Mouse (Mus musculus) ES-E14 (cell line): ENCODE measurements at regions not wholly inside any gene's neighbourhood (a gene's known extent, or its start where the extent isn't known, plus 50 kb on each side); places are given as distances from the start of the nearest gene placed in this dataset.
A peak's percentile ranks its signal among the peaks of the same experiment; 100 is the strongest.

Experiments used
- DNase-seq: peaks from one replicate; pipeline ENCODE4 v3.0.0-alpha.2; 2013; ENCODE audit warnings: low read depth, low spot score
- H3K27ac ChIP-seq: 2 replicates; pipeline ENCODE4 v1.5.1; 2012; ENCODE audit warnings: low read depth, mild to moderate bottlenecking, low read length, moderate library complexity, mixed read lengths; ENCODE audit not compliant: poor library complexity, insufficient read depth, severe bottlenecking
- H3K36me3 ChIP-seq: 2 replicates; pipeline ENCODE4 v1.6.1; 2012; ENCODE audit warnings: mild to moderate bottlenecking, low read length, moderate library complexity, mixed read lengths; ENCODE audit not compliant: control insufficient read depth, poor library complexity, insufficient read depth, severe bottlenecking
- H3K4me1 ChIP-seq, 2 experiments: fragments of 150-350 bp in 1 of 2; sonication (generic) in 1 of 2; 2 replicates each; pipeline ENCODE4 v1.6.1; 2012; ENCODE audit warnings: low read length in 2 of 2, mild to moderate bottlenecking in 1 of 2, mixed read lengths in 1 of 2; ENCODE audit not compliant: control insufficient read depth in 2 of 2, insufficient read depth in 2 of 2, poor library complexity in 1 of 2
- H3K4me3 ChIP-seq, 2 experiments: fragments of 150-350 bp in 1 of 2; sonication (generic) in 1 of 2; 2 replicates each; pipeline ENCODE4 v1.5.1; 2012; ENCODE audit warnings: low read length in 2 of 2, low read depth in 1 of 2, mild to moderate bottlenecking in 1 of 2, mixed read lengths in 1 of 2; ENCODE audit not compliant: insufficient read depth in 1 of 2, poor library complexity in 1 of 2, severe bottlenecking in 1 of 2
- H3K9ac ChIP-seq: 2 replicates; pipeline ENCODE4 v1.6.1; 2012; ENCODE audit warnings: low read depth, mild to moderate bottlenecking, low read length, mixed read lengths; ENCODE audit not compliant: poor library complexity, insufficient read depth, severe bottlenecking
- H3K9me3 ChIP-seq: fragments of 150-350 bp; sonication (generic); 2 replicates; pipeline ENCODE4 v1.6.1; 2012; ENCODE audit warnings: low read depth, mild to moderate bottlenecking, low read length; ENCODE audit not compliant: control insufficient read depth, insufficient read depth
- CHD2 ChIP-seq: IDR thresholded peaks from 2 replicates; pipeline ENCODE4 v1.6.1; 2014; ENCODE audit warnings: mild to moderate bottlenecking, low read depth, low read length, inconsistent platforms
- HCFC1 ChIP-seq: IDR thresholded peaks from 2 replicates; pipeline ENCODE4 v1.6.1; 2012; ENCODE audit warnings: low read length, inconsistent platforms, borderline replicate concordance; ENCODE audit not compliant: insufficient read depth
- MAFK ChIP-seq: IDR thresholded peaks from 2 replicates; pipeline ENCODE4 v1.6.1; 2014; ENCODE audit warnings: mild to moderate bottlenecking, low read depth, low read length, inconsistent platforms; ENCODE audit not compliant: insufficient read depth
- ZC3H11A ChIP-seq: IDR thresholded peaks from 2 replicates; pipeline ENCODE4 v1.6.1; 2012; ENCODE audit warnings: low read depth, mild to moderate bottlenecking, inconsistent platforms, low read length, borderline replicate concordance
- ZNF384 ChIP-seq: IDR thresholded peaks from 2 replicates; pipeline ENCODE4 v1.6.1; 2012; ENCODE audit warnings: low read depth, low read length, inconsistent platforms
- in situ Hi-C, 2 experiments: fragments of 600-800 bp; cut with MboI; formaldehyde crosslinking; loops; one replicate each; pipeline ENCODE4 v1.15.1; 2025; ENCODE audit warnings: low sequenced_read_pairs in 2 of 2, inconsistent platforms in 1 of 2; ENCODE audit not compliant: unreplicated experiment in 2 of 2

- Histone ChIP-seq H3K9me3 (no peaks in the 10 kb centered on the region), H3K27ac (no peak overlapping the region), H3K4me1 (peaks cover 0 to 2% of the 10 kb centered on the region in 2 experiments; a peak in 1 of 4 replicates), H3K4me3 (no peak overlapping the region), H3K36me3 (no peaks in the 10 kb centered on the region), H3K9ac (no peak overlapping the region; the same call in 1 of the 2 replicates)
- in situ Hi-C loops, result loop anchor here (5.0 to 25.0 kb wide), 2 partner anchors 353 to 363 kb away; partner anchors contain the start of gene Barx2 (in 1 of the 2)
- TF ChIP-seq MAFK (0 out of 2 replicates have a peak, but pooled peaks have one; percentile 16), ZC3H11A (peak; percentile 100), CHD2 (no peak), ZNF384 (0 out of 2 replicates have a peak, but pooled peaks have one; percentile 61), HCFC1 (no peak)
- DNase-seq, result peak; percentile 66
These were observed 95.4 kb upstream of the Tmem45b start for GRCm38 (mm10) chr9:31559506-31560225.

DNA sequence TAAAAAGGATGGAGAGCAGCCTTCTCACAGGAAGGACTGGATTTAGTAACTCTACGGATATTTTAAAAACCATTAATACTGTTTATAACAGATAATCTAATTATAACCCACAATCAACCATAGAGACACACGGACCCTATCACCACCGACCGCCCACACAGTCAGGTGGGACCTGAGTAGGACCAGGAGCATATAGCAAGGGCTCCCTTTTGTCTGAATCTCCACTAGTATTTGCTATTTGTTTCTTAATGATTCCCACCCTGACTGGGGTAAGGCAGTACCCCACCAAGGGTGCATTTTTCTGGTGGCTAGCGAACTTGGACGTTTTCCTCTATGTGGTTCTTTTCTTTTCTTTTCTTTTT is 79.4 kb upstream of the Tmem45b start:
- DNase-seq, result no peak
- H3K36me3 ChIP-seq, result no peaks in the 10 kb centered on the region
- in situ Hi-C loops, result no loop called here
- no peak overlapping the region for H3K9ac ChIP-seq
- no peak overlapping the region for H3K4me3 ChIP-seq
- H3K27ac ChIP-seq, result no peak overlapping the region
- no peaks in the 10 kb centered on the region for H3K9me3 ChIP-seq
- no peaks in the 10 kb centered on the region for H3K4me1 ChIP-seq
- TF ChIP-seq ZNF384 (no peak), CHD2 (no peak), ZC3H11A (no peak), MAFK (no peak), HCFC1 (no peak)

DNA sequence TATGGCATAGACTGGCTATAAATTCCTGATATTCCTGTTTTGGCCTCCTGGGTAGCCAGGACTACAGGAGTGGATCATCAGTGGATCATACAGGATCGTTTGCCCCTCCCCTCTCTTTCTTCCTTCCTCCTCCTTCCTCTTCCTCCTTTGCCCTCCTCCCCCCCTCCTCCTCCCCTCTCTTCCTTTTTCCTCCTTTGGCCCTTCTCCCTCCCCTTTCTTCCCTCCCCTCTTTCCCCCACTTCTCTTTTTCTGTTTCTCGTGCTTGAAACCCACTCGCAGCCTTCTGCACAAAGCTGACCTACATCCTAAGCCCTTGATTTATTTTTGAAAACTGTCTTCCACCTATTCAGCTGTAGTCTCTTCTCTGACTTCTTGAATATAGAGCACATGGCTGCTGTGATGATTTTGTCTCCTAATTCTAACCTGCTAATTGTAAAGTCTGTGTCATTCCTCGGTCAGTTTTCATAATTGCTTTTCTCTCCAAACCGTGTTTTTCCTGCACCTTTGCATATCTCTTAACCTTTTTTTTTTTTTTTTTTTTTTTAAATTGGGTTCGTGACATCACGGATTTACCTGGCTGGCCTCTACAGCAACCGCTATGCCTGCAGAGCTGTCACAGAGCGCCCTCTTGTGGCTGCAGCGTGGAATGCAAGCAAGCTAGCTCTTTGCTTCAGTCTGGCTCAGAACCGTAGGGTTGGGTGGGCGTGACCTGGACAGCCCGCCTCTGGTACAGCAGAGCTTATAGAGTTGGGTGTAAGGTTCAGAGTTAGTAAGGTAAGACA is 78.8 kb upstream of the Tmem45b start:
- in situ Hi-C loops, result no loop called here

GRCm38 (mm10) chr9:31541615-31542191 is 77.4 kb upstream of the Tmem45b start:
- Histone ChIP-seq H3K4me1 (no peaks in the 10 kb centered on the region), H3K9ac (no peak overlapping the region), H3K4me3 (no peak overlapping the region), H3K9me3 (no peaks in the 10 kb centered on the region), H3K36me3 (no peaks in the 10 kb centered on the region), H3K27ac (no peak overlapping the region)
- no peak for TF ChIP-seq ZNF384
- TF ChIP-seq MAFK, result no peak
- no peak for TF ChIP-seq HCFC1
- no peak for TF ChIP-seq CHD2
- TF ChIP-seq ZC3H11A, result no peak
- in situ Hi-C loops, result no loop called here
- DNase-seq, result no peak

More for the DNA sequence above, 78.8 kb upstream of the Tmem45b start:
- H3K36me3 ChIP-seq, result no peaks in the 10 kb centered on the region
- H3K9ac ChIP-seq, result no peak overlapping the region
- DNase-seq, result peak; percentile 89
- H3K4me1 ChIP-seq, result no peaks in the 10 kb centered on the region
- no peak overlapping the region for H3K4me3 ChIP-seq
- TF ChIP-seq HCFC1 (no peak), CHD2 (no peak), ZC3H11A (peak; percentile 95), ZNF384 (peak; percentile 97), MAFK (no peak)
- H3K27ac ChIP-seq, result no peak overlapping the region
- no peaks in the 10 kb centered on the region for H3K9me3 ChIP-seq
